Mouse (Mus musculus) lung, embryonic 16.5 days (tissue): ENCODE data around the gene Kansl3. TPM values are rescaled to one million over a fixed set of nuclear protein-coding genes. Genes with fewer than 3 reads are reported as not detected.

Source experiments
- ATAC-seq: fragments of 200-750 bp; cut with Nextera tagmentation; 2 replicates; pipeline ENCODE4 v1.8.0; 2017; ENCODE audit warnings: low read depth, mild to moderate bottlenecking, moderate library complexity
- H3K27ac ChIP-seq: fragments of 300-500 bp; sonication (generic); 2 replicates; pipeline ENCODE4 v1.5.1; 2014; ENCODE audit warnings: mild to moderate bottlenecking, control low read depth, low read length
- H3K27me3 ChIP-seq: fragments of 300-500 bp; sonication (generic); 2 replicates; pipeline ENCODE4 v1.6.1; 2014; ENCODE audit warnings: low read depth, low read length, mixed read lengths; ENCODE audit not compliant: control insufficient read depth, insufficient read depth
- H3K36me3 ChIP-seq: fragments of 300-500 bp; sonication (generic); 2 replicates; pipeline ENCODE4 v1.6.1; 2014; ENCODE audit warnings: low read length; ENCODE audit not compliant: control insufficient read depth, insufficient read depth
- H3K4me1 ChIP-seq: fragments of 300-500 bp; sonication (generic); replicated peaks from 2 replicates; pipeline ENCODE4 v1.6.1; 2014; ENCODE audit warnings: low read length, mixed read lengths; ENCODE audit not compliant: control insufficient read depth, insufficient read depth
- H3K4me2 ChIP-seq: fragments of 300-500 bp; sonication (generic); 2 replicates; pipeline ENCODE4 v1.6.1; 2014; ENCODE audit warnings: low read depth, low read length, control low read depth
- H3K4me3 ChIP-seq: fragments of 300-500 bp; sonication (generic); 2 replicates; pipeline ENCODE4 v1.5.1; 2014; ENCODE audit warnings: mild to moderate bottlenecking, low read length, control low read depth
- H3K9ac ChIP-seq: fragments of 300-500 bp; sonication (generic); 2 replicates; pipeline ENCODE4 v1.6.1; 2014; ENCODE audit warnings: low read length, control low read depth
- H3K9me3 ChIP-seq: fragments of 300-500 bp; sonication (generic); 2 replicates; pipeline ENCODE4 v1.6.1; 2016; ENCODE audit warnings: low read length; ENCODE audit not compliant: control insufficient read depth
- WGBS: fragments of 180-500 bp; shearing (Covaris S2); extraction: QIAGEN DNeasy Blood & Tissue Kit; methylation state at CpG from one replicate; pipeline ENCODE4 v1.1.7; 2014; 5-methylcytosine and 5-hydroxymethylcytosine counted together
- polyA plus RNA-seq: library from polyadenylated mRNA; unstranded; fragments of >200 nt; fragmentation: Nextera tagmentation; extraction: Ambion mirVana; gene quantifications from 2 replicates; pipeline ENCODE4 v1.2.1, GENCODE M21; 2015

The Kansl3 gene
- polyA plus RNA-seq, 1 experiment from 2014 or later: 42.9 TPM

DNA sequence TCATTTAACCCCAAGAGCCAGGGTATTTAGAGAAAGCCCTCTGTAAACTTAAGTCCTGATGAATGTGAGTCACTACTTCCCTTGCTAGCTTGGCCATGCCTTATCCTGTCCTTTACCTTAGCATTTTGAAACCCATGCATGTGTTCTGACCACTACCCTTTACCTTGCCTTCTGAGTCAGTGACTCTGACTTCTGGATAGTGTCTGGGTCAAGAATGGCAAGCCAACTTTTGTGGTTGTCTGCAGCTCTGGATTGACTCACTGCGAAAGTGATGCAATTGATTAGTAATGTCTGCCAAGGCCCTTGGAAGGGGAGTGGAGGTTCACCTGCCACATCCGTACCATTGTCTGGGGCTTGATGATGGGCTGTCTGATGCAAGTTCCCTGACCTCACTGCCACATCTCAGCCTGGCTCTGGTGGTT, 43.1 kb downstream of the Kansl3 start:
- Histone ChIP-seq H3K4me2 (no peak overlapping the region), H3K4me1 (peaks cover 4% of the 10 kb centered on the region; the same call in 1 of the 2 replicates), H3K27me3 (no peaks in the 10 kb centered on the region), H3K9me3 (no peaks in the 10 kb centered on the region), H3K4me3 (no peak overlapping the region), H3K27ac (no peak overlapping the region), H3K9ac (no peak overlapping the region), H3K36me3 (peaks cover 3% of the 10 kb centered on the region; the same call in 1 of the 2 replicates)
- ATAC-seq: no peak
- 80% methylated on average over 2 of the region's 2 CpGs for WGBS

DNA sequence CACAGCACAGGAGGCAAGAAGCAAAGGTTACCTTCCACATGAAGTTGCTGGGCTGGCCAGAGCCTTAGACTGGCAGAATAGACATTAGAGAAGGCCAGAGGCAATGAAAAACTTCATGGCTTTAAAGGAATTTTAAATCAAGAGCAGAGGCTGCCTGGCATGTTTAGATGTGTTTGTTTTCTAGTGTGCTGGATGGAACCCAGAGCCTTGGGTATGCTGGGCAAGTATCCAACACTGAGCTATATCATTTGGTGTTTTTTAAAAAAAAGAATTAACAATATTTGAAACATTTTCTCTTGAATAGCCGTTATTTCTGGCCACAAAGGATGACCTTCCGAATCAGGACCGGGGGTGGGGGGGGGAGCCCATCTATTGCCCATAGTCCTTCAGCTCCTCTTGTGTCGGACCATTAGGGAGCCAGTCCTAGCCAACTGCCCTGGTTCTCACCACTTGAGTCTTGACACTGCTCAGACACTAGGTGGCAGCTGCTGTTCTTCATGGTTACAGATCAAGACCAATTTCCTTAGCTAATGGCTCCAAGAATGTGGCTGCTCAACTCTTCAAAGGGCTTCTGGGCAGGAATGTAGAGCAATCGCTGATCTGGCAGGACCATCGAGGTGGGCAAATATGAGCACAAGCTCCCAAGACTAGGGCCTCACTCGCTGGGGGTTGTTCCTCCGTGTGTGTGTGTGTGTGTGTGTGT, 45.1 kb downstream of the Kansl3 start:
- Histone ChIP-seq H3K4me2 (no peak overlapping the region), H3K9me3 (no peaks in the 10 kb centered on the region), H3K36me3 (no peaks in the 10 kb centered on the region; the same call in 1 of the 2 replicates), H3K4me3 (no peak overlapping the region), H3K9ac (no peak overlapping the region), H3K4me1 (peaks cover 4% of the 10 kb centered on the region; the same call in 1 of the 2 replicates), H3K27ac (no peak overlapping the region), H3K27me3 (no peaks in the 10 kb centered on the region)
- WGBS: 22% methylated on average over 8 of the region's 8 CpGs
- ATAC-seq: peak; percentile 76

DNA sequence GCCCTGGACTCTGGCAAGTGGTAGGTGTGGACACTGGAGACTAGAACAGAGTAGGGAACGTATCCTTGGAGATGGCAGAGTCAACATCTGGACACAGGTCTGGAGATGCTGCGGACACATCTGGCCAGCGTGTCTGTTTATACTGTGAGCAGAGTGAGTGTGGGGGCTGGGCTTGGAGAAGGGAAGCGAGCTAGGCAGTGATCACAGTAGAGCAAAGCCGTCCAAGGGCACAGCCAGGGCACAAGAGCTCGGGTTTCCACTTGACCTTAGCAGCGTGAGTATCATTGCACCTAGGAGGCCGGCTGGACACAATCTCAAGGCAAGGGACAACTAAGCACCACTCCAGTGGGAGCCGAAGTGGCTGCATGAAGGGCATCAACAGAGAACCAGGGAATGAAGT, 45.9 kb downstream of the Kansl3 start:
- peak; percentile 10; the same call in 1 of the 2 replicates for ATAC-seq
- H3K27ac ChIP-seq: no peak overlapping the region

DNA sequence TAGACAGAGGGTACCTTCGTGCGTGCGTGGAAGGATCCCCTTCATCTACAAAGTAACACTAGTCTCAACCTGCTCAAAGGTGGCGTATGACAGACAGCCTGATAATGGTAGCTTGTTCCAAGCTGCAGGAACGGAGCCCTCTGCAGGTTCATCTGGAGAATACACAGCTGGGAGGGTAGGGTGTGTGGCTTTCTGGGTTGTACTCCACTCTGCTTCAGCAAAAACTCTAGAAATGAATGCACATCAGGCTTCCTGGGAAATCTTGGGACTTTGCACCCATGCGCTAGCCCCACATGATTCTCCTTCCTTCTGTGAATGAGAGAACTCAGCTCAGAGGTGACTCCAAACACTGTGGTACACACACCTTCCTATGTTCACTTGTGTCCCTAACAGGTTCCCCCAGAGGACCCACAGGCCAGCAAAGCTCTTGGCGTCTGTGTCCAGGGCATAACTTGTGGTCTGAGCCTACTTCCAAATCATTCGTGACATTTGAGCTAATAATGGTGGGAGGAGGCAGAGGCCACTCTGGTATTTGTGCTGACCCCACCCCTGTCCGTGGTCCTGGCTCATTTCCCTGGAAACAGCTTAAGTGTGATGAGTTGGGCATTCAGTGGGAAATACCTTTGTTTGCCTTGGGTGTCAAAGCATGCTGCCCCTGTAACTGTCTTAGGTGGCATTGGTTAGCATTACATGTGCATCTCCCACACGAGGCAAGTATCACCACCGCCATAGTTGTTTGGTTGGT, 47.0 kb downstream of the Kansl3 start:
- Histone ChIP-seq H3K4me1 (peaks cover 4% of the 10 kb centered on the region; the same call in 1 of the 2 replicates), H3K36me3 (no peaks in the 10 kb centered on the region; the same call in 1 of the 2 replicates), H3K27me3 (no peaks in the 10 kb centered on the region), H3K4me3 (no peak overlapping the region), H3K9ac (no peak overlapping the region), H3K27ac (no peak overlapping the region), H3K9me3 (no peaks in the 10 kb centered on the region), H3K4me2 (no peak overlapping the region)
- WGBS: 61% methylated on average over 11 of the region's 11 CpGs
- no peak for ATAC-seq

More for the DNA sequence above, 45.9 kb downstream of the Kansl3 start:
- H3K9ac ChIP-seq: no peak overlapping the region
- H3K27me3 ChIP-seq: no peaks in the 10 kb centered on the region
- H3K9me3 ChIP-seq: no peaks in the 10 kb centered on the region
- WGBS: 20% methylated on average over 9 of the region's 9 CpGs
- H3K36me3 ChIP-seq: no peaks in the 10 kb centered on the region; the same call in 1 of the 2 replicates
- H3K4me1 ChIP-seq: peaks cover 4% of the 10 kb centered on the region; the same call in 1 of the 2 replicates
- H3K4me3 ChIP-seq: no peak overlapping the region
- H3K4me2 ChIP-seq: no peak overlapping the region

DNA sequence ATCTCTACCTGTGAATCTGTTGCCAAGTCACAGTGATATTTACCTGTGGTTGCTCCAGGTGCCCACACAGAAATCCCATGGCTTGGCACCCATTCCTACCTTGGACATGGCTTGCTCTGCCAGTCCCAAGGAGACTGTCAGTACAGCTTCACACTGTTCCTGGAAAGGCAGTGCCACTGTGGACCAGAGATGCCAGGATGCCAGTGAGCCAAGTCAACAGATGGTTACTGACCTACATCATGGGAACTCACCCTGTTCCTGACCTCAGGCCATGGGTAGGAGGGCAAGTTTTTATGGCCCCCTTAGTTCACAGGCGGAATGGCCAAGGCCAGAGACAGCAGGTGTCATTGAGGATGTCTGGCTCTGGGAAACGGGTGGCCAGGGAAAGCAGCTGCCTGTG, 47.8 kb downstream of the Kansl3 start:
- no peak overlapping the region for H3K4me3 ChIP-seq
- WGBS: 81% methylated on average over 2 of the region's 2 CpGs
- no peak for ATAC-seq
- peaks cover 4% of the 10 kb centered on the region; the same call in 1 of the 2 replicates for H3K4me1 ChIP-seq
- no peak overlapping the region for H3K9ac ChIP-seq
- H3K4me2 ChIP-seq: no peak overlapping the region
- H3K27me3 ChIP-seq: no peaks in the 10 kb centered on the region
- H3K27ac ChIP-seq: no peak overlapping the region
- H3K36me3 ChIP-seq: no peaks in the 10 kb centered on the region; the same call in 1 of the 2 replicates
- H3K9me3 ChIP-seq: no peaks in the 10 kb centered on the region

DNA sequence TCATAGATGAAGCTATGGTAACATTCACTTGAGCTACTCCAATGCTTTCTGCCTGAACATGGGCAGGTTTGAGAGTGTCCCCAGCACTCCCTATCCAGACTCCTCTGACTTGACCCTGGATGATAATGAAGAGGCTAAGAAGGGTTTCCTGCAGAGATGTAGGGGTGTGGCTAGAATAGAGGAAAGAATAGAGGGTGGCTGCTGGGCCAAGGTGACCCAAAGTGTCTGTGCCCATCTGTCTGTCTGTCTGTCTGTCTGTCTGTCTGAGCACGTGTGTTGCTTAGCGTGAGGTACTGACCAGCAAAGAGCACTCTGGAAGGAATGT, 53.2 kb downstream of the Kansl3 start:
- H3K27ac ChIP-seq: no peak overlapping the region
- H3K9ac ChIP-seq: no peak overlapping the region
- WGBS: 85% methylated on average over 2 of the region's 2 CpGs
- H3K4me2 ChIP-seq: no peak overlapping the region
- ATAC-seq: no peak
- H3K4me1 ChIP-seq: no peaks in the 10 kb centered on the region
- H3K4me3 ChIP-seq: no peak overlapping the region
- H3K36me3 ChIP-seq: no peaks in the 10 kb centered on the region; the same call in 1 of the 2 replicates
- no peaks in the 10 kb centered on the region for H3K27me3 ChIP-seq
- no peaks in the 10 kb centered on the region for H3K9me3 ChIP-seq

DNA sequence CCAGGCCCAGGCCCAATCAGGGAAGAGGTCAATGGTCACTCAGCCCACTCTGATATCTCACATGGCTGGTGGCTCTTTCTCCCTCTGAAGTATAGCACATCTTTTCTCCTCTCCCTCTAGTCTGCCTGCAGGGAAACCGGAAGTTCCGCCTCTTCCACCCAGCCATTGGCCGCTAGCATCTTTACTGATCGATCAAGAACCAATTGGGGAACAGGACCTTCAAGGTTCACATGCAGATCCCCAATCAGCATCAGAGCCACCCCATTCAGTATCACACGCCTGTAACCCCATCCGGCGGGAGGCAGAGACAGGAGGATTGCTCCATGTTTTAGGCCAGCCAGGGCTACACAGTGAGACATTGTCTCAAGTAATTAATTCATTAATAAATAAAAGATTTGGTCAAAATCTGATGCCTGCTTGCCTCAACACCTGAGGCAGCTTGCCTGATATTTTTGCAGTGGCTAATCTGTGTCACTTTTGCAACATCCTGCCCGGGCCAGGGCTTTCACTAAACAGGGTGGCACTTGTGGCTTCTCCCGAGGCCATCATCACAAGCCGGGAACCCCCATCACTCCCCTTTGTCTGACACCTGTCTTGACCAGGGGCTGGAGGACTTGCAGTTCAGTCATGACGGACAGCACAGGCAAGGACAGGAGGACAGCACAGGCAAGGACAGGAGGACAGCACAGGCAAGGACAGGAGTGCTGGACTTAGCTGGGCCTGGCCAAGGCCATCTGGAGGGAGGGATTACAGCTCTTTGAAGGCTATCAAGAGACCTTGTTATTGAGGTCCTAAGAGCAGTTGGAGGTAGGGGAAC, 53.8 kb downstream of the Kansl3 start:
- ATAC-seq: no peak
- H3K27ac ChIP-seq: no peak overlapping the region
- no peaks in the 10 kb centered on the region for H3K27me3 ChIP-seq
- H3K9me3 ChIP-seq: no peaks in the 10 kb centered on the region
- no peak overlapping the region for H3K9ac ChIP-seq
- no peaks in the 10 kb centered on the region for H3K4me1 ChIP-seq
- WGBS: 87% methylated on average over 11 of the region's 11 CpGs
- no peak overlapping the region for H3K4me2 ChIP-seq
- H3K4me3 ChIP-seq: no peak overlapping the region
- no peaks in the 10 kb centered on the region; the same call in 1 of the 2 replicates for H3K36me3 ChIP-seq

DNA sequence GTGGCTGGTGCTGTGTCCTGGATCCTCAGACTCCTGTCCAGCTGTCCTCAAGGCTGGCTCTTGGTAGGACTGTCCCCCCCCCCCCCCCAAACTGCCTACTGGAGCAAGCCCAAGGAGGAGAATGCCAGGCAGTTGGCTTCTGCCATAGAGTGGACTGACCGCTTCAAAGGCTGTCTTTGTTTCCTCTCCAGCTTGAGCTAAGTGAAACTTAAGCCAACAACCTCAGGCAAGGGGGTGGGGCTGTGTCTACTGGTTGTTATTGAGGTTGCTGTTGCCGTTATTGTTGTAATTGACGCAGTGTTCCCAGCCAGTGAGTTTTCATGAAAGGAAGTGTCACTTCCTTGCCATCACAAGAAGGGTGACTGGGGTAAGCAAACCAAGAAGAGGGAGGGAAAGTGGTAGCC, 59.5 kb downstream of the Kansl3 start:
- Histone ChIP-seq H3K27ac (no peak overlapping the region), H3K9me3 (no peaks in the 10 kb centered on the region), H3K27me3 (peaks cover 5% of the 10 kb centered on the region; the same call in 1 of the 2 replicates), H3K36me3 (no peaks in the 10 kb centered on the region), H3K9ac (no peak overlapping the region), H3K4me1 (peaks cover 17% of the 10 kb centered on the region), H3K4me2 (peak overlapping the region; percentile 88), H3K4me3 (peak overlapping the region; percentile 3; the same call in 1 of the 2 replicates)
- 20% methylated on average over 3 of the region's 3 CpGs for WGBS
- ATAC-seq: no peak
